Mouse (Mus musculus): ENCODE data around the gene Gm20547. TPM values are rescaled to one million over a fixed set of nuclear protein-coding genes. Genes with fewer than 3 reads are reported as not detected.
"Not testable (repeated sequence)": the region's sequence is repeated elsewhere in the genome, so short reads cannot be mapped to it uniquely, and the experiment has no call there.

Gm20547 gene
- total RNA-seq (2021): not detected

DNA sequence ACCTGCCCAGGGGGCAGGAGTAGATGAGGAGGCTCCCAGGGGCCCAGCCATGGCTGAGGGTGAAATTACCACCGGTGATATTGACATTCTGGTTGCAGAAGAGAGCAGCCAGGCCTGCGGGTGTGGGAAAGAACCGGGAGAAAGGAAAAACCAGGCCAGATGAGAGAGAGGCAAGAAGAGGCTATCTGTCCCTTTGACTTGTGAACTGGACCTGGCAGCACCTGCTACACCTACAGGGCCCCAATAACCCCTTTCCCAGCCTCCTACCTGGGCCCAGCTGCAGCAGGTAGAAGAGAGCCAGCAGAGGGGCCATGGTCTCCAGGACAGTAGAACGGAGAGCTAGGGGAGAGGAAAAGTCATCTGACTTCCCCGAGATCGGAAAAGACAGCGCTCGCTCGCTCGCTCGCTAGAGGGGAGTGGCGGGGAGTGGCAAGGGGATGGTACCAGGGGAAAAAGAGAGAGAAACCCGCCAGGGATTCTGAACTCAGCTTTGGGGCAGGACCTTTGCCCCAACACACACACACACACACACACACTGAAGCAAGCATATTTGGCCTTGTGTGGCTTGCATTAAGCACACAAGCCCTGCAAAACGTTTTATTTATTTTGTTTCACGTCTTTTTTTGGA, at the start of gene Gm20547:
Gm20547 (minus strand) TSS at position 360 of the 628 bp plus-strand sequence.
- intact Hi-C loops (cut with DNase I): no loop called here
- DNase-seq: no peak

DNA sequence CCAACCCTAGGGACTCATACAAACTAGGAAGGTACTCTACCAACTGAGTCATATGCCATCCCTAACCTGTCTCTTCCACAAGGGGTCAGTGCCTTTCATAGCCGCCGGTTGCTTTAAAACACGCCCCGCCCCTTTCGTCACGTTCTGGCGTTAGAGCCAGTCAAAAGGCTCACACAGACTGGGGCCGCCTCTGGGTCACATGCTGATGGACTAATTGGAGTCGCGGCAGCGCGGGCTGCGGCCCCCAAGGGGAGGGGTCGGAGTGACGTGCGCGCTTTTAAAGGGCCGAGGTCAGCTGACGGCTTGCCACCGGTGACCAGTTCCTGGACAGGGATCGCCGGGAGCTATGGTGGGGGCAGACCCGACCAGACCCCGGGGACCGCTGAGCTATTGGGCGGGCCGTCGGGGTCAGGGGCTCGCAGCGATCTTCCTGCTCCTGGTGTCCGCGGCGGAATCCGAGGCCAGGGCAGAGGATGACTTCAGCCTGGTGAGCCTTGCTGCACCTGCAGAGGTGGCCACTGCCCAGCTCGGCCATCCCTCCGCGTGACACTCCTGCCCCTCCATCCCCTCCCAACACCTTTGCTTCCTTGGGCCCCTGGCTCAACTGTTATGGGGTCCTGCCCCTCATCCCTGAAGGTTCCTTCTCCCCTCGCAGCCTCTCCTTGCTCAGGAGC, 49.4 kb upstream of the Gm20547 start, which contains the start of gene Neu1:
Neu1 (plus strand) TSS at position 193 of the 674 bp plus-strand sequence.
- intact Hi-C loops (cut with DNase I): no loop called here
- peak; percentile 99 for DNase-seq

DNA sequence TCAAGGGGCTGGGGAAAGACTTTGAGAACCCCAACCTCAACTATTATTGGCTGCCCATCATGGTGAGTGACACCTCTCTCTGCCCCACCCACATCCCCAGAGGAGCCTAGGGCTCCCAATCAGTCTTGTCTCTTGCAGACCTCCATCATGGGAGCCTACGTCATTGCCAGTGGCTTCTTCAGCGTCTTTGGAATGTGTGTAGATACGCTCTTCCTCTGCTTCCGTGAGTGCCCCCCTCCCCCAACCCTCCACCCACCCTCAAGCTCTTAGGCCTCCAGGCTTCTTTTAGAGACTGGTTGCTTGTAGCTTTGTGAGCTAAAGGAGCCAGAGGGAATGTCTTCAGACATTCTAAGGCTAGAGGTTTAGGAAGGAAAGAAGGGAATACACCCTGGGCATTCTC, 47.0 kb upstream of the Gm20547 start:
- DNase-seq: no peak
- intact Hi-C loops (cut with DNase I): no loop called here

DNA sequence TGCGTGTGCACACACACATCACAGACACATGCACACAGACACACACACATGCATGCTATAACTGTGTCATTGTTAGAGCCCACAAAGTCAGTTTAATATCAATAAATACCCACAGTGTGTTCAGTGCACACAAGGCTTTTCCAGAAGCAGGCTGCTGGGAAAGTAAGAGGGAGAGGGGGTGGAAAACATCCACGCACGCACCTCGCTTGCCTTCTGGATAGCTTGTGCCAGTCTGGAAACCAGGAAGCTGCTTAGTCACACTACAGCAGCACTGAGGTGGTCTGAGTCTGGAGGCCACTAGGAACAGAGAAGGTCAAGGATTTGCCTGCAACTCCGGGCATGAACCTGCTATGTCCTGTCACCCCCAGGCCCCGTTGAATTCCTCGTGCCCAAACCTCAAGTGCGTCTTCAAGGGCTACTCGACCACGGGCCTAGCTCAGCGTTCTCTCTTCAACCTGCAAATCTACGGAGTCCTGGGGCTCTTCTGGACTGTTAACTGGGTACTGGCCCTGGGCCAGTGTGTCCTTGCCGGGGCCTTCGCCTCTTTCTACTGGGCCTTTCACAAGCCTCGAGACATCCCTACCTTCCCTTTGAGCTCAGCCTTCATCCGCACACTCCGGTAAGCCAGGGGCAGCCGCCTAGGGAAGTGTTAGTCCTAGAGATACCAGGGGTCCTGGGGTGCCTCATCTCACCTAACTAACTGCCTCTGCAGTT, 45.6 kb upstream of the Gm20547 start:
- intact Hi-C loops (cut with DNase I): no loop called here
- DNase-seq: no peak

DNA sequence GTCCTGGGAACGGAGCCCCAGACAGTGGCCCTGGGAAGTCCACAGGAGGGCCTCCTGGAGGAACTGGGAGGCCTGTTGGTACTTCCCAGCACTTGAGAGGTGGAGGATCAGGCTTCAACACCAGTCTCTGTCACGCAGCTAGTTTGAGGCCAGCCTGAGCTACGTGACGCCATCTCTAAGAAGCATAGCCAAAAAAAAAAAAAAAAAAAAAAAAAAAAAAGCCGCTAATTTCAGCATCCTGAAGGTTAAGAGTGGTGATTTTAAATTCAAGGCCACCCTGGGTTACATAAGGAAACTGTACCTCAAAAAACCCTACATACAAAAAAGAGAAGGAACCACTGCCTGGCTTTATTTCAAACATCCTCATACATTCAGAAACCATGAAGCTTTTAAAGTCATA, 42.4 kb upstream of the Gm20547 start:
- no peak for DNase-seq
- intact Hi-C loops (cut with DNase I): no loop called here

DNA sequence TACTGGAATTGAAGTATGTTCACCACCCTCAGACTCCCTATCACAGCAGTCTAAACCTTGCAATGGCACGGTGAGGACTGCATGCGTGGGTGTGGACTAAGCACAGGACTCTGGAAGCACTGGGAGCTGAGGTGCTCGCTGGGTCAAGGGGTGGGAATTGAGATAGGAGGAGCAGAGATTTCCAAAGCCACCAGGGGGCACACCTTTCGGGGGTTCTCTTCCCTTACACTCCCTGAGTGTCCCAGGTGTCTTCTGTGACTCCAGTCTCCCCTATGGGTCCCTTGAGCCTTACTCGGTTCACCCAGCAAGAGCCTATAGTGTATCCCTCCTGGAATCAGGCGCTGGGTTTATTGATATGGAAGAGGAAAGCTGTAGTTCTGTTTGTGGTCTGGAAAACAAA, 41.1 kb upstream of the Gm20547 start:
- DNase-seq: no peak
- intact Hi-C loops (cut with DNase I): no loop called here

DNA sequence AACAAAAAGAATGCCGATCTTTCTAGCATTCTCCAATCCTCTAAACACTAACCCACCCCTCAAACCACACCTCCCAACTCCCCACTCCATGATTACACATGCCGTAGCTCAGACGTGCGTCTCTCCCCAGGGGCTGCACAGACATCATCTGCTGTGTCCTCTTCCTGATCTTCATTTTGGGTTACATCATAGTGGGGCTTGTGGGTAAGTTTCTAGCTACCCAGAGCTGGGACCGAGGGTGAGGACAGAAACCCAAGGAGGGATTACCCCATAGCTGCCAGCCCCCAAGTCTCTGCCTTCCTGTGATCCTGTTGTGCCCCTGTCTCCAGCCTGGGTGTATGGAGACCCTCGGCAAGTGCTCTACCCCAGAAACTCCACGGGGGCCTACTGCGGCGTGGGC, 35.3 kb upstream of the Gm20547 start:
- intact Hi-C loops (cut with DNase I): no loop called here
- DNase-seq: no peak

DNA sequence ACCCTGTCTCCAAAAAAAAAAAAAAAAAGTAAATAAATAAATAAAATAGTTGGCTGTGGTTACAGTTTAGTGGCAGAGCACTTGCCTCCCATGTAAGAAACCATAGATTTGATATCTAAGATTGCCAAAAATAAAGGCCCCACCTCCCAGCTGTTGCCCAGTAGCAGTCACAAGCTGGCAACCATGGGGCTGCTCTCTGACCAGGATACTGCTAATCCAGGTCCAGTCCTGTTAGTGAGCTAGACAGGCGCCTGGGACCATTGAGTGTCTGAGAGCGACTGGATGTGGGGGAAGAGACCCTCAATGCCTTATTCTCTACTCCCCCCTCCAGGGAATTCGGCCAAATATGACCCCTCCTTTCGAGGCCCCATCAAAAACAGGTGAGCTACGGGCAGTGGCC, 34.5 kb upstream of the Gm20547 start:
- DNase-seq: no peak
- intact Hi-C loops (cut with DNase I): no loop called here

DNA sequence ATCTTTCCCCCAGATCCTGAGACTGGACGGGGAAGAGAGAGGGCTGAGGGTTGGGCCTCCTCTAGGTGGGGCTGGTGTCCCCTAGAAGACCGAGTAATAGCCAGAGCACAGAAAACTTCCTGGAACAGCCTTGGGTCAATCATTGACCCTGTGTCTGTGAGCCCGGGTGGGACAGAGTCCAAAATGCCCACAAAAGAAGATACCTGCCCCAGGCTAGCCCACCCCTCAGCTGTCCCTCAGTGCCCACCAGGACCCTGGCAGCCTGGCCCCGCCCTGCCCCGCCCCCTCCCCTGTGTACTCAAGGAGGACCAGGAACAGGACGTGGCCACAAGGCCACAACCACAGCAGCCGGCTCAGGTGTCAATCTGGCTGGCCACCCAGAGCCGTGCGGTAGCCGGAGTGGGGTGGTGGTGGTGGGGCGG, 33.6 kb upstream of the Gm20547 start:
- no peak for DNase-seq
- intact Hi-C loops (cut with DNase I): no loop called here

DNA sequence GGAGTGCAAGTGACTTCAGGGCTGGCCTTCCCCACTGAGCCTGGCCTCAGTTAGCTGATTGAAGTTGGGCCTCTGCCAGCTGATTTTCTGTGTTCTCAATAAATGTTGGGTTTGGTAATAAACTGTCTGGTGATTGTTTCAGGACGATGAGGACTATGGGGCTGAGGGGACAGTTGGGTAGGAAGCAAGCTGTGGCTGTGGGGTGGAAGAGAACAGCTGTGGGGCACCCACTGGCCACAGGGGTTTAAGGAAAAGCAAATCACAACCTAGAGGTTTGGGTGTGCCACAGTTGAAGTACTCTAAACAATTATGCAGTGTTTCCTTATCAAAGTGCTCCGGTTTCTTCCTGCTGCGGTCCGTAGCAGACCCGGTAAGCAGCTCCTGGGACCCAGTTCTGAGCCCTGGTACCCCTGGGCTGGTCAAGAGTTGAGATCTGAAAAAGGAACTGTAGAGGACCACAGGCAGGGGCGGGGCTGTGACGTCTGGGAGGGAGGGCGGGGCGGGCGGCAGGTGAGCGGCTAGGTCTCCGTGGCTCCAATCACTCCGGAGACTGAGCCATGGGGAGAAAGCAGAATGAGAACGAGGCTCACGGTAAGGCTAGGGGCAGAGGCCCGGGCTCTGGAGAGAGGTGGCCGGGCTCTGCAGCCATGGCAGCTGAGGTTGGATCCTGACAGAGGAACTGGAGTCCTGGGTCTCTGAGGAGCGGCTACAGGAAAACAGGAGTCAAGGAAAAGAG, 32.3 kb upstream of the Gm20547 start, which contains the start of gene Slc44a4:
Slc44a4 (plus strand) TSS at position 537 of the 736 bp plus-strand sequence.
- DNase-seq: no peak
- intact Hi-C loops (cut with DNase I): no loop called here

DNA sequence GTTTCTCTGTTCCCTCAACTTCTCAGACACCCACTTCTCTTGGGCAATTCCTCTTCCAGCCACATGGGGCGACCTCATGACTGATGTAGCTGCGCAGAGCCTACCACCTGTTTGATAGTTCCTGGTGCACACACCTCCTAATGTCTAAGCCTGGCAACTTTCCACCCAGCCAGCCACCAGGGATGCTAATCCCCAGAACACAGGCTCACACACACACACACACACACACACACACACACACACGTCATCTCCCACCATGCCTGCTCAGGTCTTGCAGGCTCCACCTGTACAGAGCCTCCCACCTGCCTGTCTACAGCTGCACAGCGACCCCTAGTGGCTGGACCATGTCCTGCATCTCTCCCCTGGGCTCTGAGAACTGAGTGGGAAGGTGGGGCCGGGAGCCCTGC, 30.1 kb upstream of the Gm20547 start:
- DNase-seq: peak; percentile 69
- intact Hi-C loops (cut with DNase I): no loop called here

DNA sequence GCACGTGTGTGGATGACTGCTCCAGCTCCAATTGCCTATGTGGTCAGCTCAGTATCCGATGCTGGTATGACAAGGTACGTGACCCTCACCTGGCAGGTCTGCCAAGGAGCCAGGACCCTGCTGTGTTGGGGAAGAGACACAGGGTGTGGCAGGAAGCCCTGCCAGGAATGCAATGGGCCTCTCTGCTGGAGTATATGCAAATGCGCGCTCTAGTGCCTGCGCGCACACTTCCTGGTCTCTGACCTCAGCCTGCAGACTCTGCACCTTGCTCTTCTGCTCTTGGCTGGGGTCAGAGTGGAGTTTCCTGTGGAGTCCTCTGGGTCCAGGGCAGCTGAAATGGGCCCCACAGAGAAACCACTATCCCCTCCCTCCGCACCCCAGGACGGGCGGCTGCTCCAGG, 29.1 kb upstream of the Gm20547 start:
- no peak for DNase-seq
- intact Hi-C loops (cut with DNase I): no loop called here

DNA sequence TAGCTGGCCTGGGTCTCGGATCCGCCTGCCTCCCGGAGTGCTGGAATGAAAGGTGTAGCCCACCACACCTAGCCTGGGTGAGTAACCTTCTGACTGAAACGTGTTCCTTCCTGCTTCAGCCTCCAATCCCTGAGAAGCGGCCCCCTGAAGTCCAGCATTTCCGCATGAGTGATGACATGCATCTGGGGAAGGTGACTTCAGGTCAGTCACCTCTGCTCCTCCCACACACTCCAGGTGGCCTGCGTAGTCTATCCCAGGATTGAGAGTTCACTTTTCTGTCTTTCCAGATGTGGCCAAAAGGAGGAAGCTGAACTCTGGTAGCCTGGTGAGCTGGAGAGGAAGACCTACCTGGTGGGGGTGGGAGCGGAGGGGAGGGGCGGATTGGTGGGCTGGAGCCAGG, 21.1 kb upstream of the Gm20547 start:
- intact Hi-C loops (cut with DNase I): no loop called here

DNA sequence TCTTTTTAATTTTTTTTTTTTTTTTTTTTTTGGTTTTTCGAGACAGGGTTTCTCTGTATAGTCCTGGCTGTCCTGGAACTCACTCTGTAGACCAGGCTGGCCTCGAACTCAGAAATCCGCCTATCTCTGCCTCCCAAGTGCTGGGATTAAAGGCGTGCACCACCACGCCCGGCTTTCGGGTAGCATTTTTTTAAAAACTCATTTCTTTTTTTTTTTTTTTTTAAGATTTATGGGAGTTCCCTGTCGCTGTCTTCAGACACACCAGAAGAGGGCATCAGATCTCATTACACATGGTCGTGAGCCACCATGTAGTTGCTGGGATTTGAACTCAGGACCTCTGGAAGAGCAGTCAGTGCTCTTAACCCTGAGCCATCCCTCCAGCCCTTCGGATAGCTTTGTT, 20.1 kb upstream of the Gm20547 start:
- DNase-seq; intact Hi-C loops (cut with DNase I): not testable (repeated sequence)

More for the DNA sequence above, 21.1 kb upstream of the Gm20547 start:
- DNase-seq: no peak

DNA sequence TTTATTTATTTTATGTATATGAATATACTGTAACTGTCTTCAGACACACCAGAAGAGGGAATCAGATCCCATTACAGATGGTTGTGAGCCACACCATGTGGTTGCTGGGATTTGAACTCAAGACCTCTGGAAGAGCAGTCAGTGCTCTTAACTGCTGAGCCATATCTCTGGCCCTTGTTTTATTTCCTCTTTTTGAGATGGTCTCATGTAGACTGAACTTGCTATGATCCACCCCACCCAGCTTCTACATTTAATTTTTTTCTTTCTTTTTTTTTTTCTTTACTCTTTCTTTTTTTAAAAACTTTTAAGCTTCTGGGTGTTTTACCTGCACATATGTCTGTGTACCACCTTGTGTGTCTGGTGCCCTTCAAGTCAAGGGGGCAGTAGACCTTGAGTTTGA, 19.0 kb upstream of the Gm20547 start:
- intact Hi-C loops (cut with DNase I); DNase-seq: not testable (repeated sequence)

DNA sequence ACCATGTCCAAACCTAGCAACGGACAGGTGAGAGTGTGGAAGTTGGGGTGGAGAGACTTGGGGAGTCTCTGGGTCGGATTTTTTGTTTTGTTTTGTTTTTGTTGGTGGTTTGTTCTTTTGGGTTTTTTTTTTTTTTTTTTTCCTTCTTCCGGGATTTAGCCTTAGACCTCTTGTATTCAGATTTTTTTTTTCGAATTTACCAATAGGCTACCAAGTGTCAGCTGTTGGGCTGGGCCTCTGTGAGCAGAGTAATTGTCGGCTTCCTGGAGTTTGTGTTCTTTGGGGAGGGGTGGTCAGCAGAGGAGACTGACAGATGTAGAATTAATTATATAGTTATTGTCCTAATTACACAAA, 18.0 kb upstream of the Gm20547 start:
- DNase-seq: no peak
- intact Hi-C loops (cut with DNase I): no loop called here

DNA sequence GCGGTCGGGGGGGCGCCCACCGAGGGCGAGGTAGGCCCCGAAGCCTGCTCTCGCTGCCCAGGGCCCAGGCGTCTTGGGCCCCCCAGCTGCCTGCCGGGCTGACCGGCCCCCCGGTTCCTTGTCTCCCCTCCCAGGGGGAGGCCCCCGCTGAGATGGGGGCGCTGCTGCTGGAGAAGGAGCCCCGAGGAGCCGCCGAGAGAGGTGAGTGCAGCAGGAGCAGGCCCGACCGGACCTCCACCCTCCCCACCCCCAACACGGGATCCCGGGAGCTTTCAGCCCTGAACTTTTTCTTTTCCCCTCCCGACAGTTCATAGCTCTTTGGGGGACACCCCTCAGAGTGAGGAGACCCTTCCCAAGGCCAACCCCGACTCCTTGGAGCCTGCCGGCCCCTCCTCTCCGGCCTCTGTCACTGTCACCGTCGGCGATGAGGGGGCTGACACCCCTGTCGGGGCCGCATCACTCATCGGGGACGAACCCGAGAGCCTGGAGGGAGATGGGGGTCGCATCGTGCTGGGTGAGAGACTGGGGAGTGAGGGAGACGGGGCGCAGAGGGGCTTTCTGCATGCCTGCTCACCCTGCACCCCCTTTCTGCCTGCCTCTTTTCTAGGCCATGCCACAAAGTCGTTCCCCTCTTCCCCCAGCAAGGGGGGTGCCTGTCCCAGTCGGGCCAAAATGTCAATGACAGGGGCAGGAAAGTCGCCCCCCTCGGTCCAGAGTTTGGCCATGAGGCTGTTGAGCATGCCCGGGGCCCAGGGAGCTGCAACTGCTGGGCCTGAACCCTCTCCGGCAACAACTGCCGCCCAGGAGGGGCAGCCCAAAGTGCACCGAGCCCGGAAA, 17.4 kb upstream of the Gm20547 start:
- intact Hi-C loops (cut with DNase I): no loop called here
- DNase-seq: peak; percentile 46

DNA sequence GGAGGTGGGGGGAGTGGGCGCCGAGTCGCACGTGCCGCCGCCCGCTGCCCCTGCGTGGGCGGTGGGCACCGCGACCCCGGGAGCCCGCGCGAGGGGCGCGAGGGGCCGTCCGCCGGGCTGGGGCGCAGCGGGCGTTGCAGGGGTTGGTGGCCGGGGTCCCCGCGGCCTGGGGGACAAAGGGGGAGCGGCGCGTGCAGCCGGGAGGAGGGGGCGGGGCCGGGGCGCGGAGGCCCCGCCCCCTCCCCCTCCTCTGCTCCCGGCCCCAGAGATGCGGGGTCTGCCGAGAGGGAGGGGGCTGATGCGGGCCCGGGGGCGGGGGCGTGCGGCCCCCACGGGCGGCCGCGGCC, 16.8 kb upstream of the Gm20547 start:
- peak; percentile 57 for DNase-seq
- intact Hi-C loops (cut with DNase I): no loop called here

DNA sequence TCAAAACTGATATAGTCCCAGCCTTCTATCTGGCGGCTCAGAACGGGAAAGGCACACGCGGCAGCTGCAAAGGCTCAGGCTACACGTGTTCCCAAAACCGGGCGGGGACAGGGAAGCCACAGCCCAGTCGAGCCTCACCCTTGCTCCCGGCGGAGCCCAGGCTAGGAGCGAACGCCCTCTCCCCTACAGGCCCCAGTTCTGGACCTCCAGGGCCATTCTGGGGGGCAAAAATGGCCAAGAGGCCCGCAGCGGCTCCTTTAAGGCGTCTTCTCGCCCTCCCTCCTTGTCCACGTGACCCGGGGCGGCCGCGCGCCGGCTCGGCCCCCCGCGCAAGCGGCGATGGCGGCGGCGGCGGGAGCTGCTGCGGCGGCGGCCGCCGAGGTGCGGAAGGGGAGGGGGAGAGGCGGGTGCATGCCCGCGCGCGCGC, 16.3 kb upstream of the Gm20547 start, which contains the start of the genes C2 and Ehmt2:
C2 (minus strand) TSS at position 106 of the 427 bp plus-strand sequence.
Ehmt2 (plus strand) TSS at position 310 of the 427 bp plus-strand sequence.
- peak; percentile 81 for DNase-seq

More for the DNA sequence above, 16.3 kb upstream of the Gm20547 start, which contains the start of the genes C2 and Ehmt2:
- intact Hi-C loops (cut with DNase I): no loop called here

All from left cerebral cortex, postnatal 4 days (tissue).